Mouse (Mus musculus) megakaryocyte, adult 5-6 weeks (primary cell): ENCODE measurements around the gene Ifnl3. TPM values are rescaled to one million over a fixed set of nuclear protein-coding genes. Genes with fewer than 3 reads are reported as not detected.

Source experiments
- total RNA-seq, 2 experiments: library from RNA; stranded (forward) in 1 of 2; stranded (reverse) in 1 of 2; fragments of 153-499, 151-499 nt in 1 of 2; fragments of 221-1000, 200-1000 nt in 1 of 2; gene quantifications; 2 replicates each; pipeline versions ENCODE4 v1.2.3 to v1.2.4; 2015 to 2017

The Ifnl3 gene
- total RNA-seq, 2 experiments from 2014 or later = not detected

Other genes starting within 250 kb of the Ifnl3 start
- gene Eid2b, start 245.1 kb upstream of the Ifnl3 start, total RNA-seq (2015) = 3.6 and 5.8 TPM in 2 replicates
- gene Eid2b, start 245.1 kb upstream of the Ifnl3 start, total RNA-seq (2017) = 2.9 and 3.0 TPM in 2 replicates
- gene Selenov, start 231.7 kb upstream of the Ifnl3 start, total RNA-seq (2015) = not detected in 2 replicates
- gene Selenov, start 231.7 kb upstream of the Ifnl3 start, total RNA-seq (2017) = not detected in 2 replicates
- not detected in 2 replicates for gene Dll3, start 220.6 kb upstream of the Ifnl3 start, total RNA-seq (2015)
- not detected in 2 replicates for gene Dll3, start 220.6 kb upstream of the Ifnl3 start, total RNA-seq (2017)
- gene Timm50, start 210.8 kb upstream of the Ifnl3 start, total RNA-seq (2015) = 19.5 and 26.2 TPM in 2 replicates
- gene Timm50, start 210.8 kb upstream of the Ifnl3 start, total RNA-seq (2017) = 19.7 and 22.1 TPM in 2 replicates
- gene Supt5, start 184.1 kb upstream of the Ifnl3 start, total RNA-seq (2015) = 47.1 and 56.8 TPM in 2 replicates
- 61.2 and 67.5 TPM in 2 replicates for gene Supt5, start 184.1 kb upstream of the Ifnl3 start, total RNA-seq (2017)
- 2,258 and 2,353 TPM in 2 replicates for gene Rps16, start 172.2 kb upstream of the Ifnl3 start, total RNA-seq (2015)
- 250 and 448 TPM in 2 replicates for gene Rps16, start 172.2 kb upstream of the Ifnl3 start, total RNA-seq (2017)
- gene Plekhg2, start 150.2 kb upstream of the Ifnl3 start, total RNA-seq (2015) = 11.5 and 15.2 TPM in 2 replicates
- 6.1 and 6.3 TPM in 2 replicates for gene Plekhg2, start 150.2 kb upstream of the Ifnl3 start, total RNA-seq (2017)
- gene Zfp36, start 142.6 kb upstream of the Ifnl3 start, total RNA-seq (2015) = 350 and 368 TPM in 2 replicates
- gene Zfp36, start 142.6 kb upstream of the Ifnl3 start, total RNA-seq (2017) = 118 and 143 TPM in 2 replicates
- 14.7 and 15.4 TPM in 2 replicates for gene Med29, start 130.1 kb upstream of the Ifnl3 start, total RNA-seq (2015)
- gene Med29, start 130.1 kb upstream of the Ifnl3 start, total RNA-seq (2017) = 9.0 and 9.4 TPM in 2 replicates
- 42.1 and 46.8 TPM in 2 replicates for gene Paf1, start 129.9 kb upstream of the Ifnl3 start, total RNA-seq (2015)
- gene Paf1, start 129.9 kb upstream of the Ifnl3 start, total RNA-seq (2017) = 129 and 153 TPM in 2 replicates
- gene Gmfg, start 85.4 kb upstream of the Ifnl3 start, total RNA-seq (2015) = 544 and 552 TPM in 2 replicates
- 837 and 967 TPM in 2 replicates for gene Gmfg, start 85.4 kb upstream of the Ifnl3 start, total RNA-seq (2017)
- gene Lrfn1, start 70.9 kb upstream of the Ifnl3 start, total RNA-seq (2015) = 1.0 and 1.7 TPM in 2 replicates
- 0.66 and 0.98 TPM in 2 replicates for gene Lrfn1, start 70.9 kb upstream of the Ifnl3 start, total RNA-seq (2017)
- gene Ifnl2, start 12.4 kb upstream of the Ifnl3 start, total RNA-seq (2015) = not detected in 2 replicates
- not detected in 2 replicates for gene Ifnl2, start 12.4 kb upstream of the Ifnl3 start, total RNA-seq (2017)
- not detected in 2 replicates for gene Sycn, start 18.0 kb downstream of the Ifnl3 start, total RNA-seq (2015)
- gene Sycn, start 18.0 kb downstream of the Ifnl3 start, total RNA-seq (2017) = not detected in 2 replicates
- 1.4 and 2.2 TPM in 2 replicates for gene Nccrp1, start 24.4 kb downstream of the Ifnl3 start, total RNA-seq (2015)
- gene Nccrp1, start 24.4 kb downstream of the Ifnl3 start, total RNA-seq (2017) = 0.26 TPM in 1 of 2 replicates, not detected in the other
- 30.2 and 35.4 TPM in 2 replicates for gene Samd4b, start 75.3 kb downstream of the Ifnl3 start, total RNA-seq (2015)
- 6.1 and 7.1 TPM in 2 replicates for gene Samd4b, start 75.3 kb downstream of the Ifnl3 start, total RNA-seq (2017)
- gene Pak4, start 75.3 kb downstream of the Ifnl3 start, total RNA-seq (2015) = 10.0 and 12.8 TPM in 2 replicates
- 9.9 and 11.7 TPM in 2 replicates for gene Pak4, start 75.3 kb downstream of the Ifnl3 start, total RNA-seq (2017)
- gene Acp7, start 108.5 kb downstream of the Ifnl3 start, total RNA-seq (2015) = not detected in 2 replicates
- not detected in 2 replicates for gene Acp7, start 108.5 kb downstream of the Ifnl3 start, total RNA-seq (2017)
- 0.58 and 0.93 TPM in 2 replicates for gene Fbxo27, start 170.0 kb downstream of the Ifnl3 start, total RNA-seq (2015)
- gene Fbxo27, start 170.0 kb downstream of the Ifnl3 start, total RNA-seq (2017) = 0.08 and 0.70 TPM in 2 replicates
- gene Fbxo17, start 194.0 kb downstream of the Ifnl3 start, total RNA-seq (2015) = 1.1 and 1.2 TPM in 2 replicates
- 0.26 and 0.77 TPM in 2 replicates for gene Fbxo17, start 194.0 kb downstream of the Ifnl3 start, total RNA-seq (2017)
- gene Mrps12, start 219.0 kb downstream of the Ifnl3 start, total RNA-seq (2015) = 67.6 and 79.2 TPM in 2 replicates
- 29.1 and 32.0 TPM in 2 replicates for gene Mrps12, start 219.0 kb downstream of the Ifnl3 start, total RNA-seq (2017)
- 4.8 and 4.9 TPM in 2 replicates for gene Sars2, start 219.2 kb downstream of the Ifnl3 start, total RNA-seq (2015)
- 5.6 and 6.9 TPM in 2 replicates for gene Sars2, start 219.2 kb downstream of the Ifnl3 start, total RNA-seq (2017)
- gene Ccer2, start 233.3 kb downstream of the Ifnl3 start, total RNA-seq (2015) = not detected in 2 replicates
- not detected in 2 replicates for gene Ccer2, start 233.3 kb downstream of the Ifnl3 start, total RNA-seq (2017)
- 70.0 and 73.0 TPM in 2 replicates for gene Sirt2, start 243.9 kb downstream of the Ifnl3 start, total RNA-seq (2015)
- 28.0 and 36.7 TPM in 2 replicates for gene Sirt2, start 243.9 kb downstream of the Ifnl3 start, total RNA-seq (2017)
- 15.5 and 19.5 TPM in 2 replicates for gene Nfkbib, start 244.7 kb downstream of the Ifnl3 start, total RNA-seq (2015)
- 13.3 and 15.6 TPM in 2 replicates for gene Nfkbib, start 244.7 kb downstream of the Ifnl3 start, total RNA-seq (2017)